Mouse (Mus musculus) effector memory CD4-positive, alpha-beta T cell, adult 7 months (primary cell): ENCODE results near the gene Olfr1451. TPM values are rescaled to one million over a fixed set of nuclear protein-coding genes. Genes with fewer than 3 reads are reported as not detected.

ENCODE experiments used
- polyA plus RNA-seq: library from polyadenylated mRNA; unstranded; fragments of 100-300 nt; shearing (Covaris generic); gene quantifications from one replicate; pipeline ENCODE4 v1.2.1, GENCODE M21; 2017

Gene Olfr1451
- 0.37 TPM for polyA plus RNA-seq

DNA sequence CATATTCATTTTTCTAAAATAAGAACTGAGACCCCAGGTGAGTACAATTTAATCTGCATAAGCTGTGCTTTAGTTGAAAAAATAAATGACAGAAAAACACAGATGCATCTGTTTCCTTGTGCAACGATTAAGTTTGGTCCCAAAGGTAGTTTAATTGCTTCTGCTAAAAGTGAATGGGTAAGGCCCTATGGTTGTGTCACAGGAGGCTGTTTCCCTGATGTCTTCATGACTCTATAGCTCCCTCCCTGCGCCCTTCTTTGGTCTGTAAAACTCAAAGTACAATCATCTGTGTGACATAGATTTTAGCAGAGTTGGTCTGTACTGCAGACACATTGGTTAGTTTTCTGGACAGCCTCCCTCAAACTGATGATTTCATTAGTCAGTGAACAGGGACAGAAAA is at the start of gene Olfr1451:
Olfr1451 (plus strand) TSS at position 301 of the 400 bp plus-strand sequence.

DNA sequence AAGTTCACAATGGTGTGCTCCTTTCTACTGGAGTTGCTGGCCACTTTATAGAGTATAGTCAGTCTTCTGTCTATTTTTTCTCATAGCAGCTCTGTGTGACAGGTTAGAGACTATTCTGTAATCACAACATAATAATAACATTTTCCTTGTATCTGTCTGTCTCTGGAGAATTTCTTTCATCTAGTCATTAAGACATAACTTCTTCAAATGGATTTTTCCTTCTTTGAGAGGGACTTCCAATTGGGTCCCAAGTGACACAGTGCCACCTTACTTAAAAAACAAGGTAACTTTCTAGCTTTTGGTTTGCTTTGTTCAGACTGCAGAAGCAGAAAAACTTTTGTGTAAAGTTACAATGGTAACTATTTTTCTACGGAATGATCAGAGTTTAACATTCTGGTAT is 44.9 kb upstream of the Olfr1451 start, which contains the start of gene Olfr1450:
Olfr1450 (plus strand) TSS at position 301 of the 400 bp plus-strand sequence.

DNA sequence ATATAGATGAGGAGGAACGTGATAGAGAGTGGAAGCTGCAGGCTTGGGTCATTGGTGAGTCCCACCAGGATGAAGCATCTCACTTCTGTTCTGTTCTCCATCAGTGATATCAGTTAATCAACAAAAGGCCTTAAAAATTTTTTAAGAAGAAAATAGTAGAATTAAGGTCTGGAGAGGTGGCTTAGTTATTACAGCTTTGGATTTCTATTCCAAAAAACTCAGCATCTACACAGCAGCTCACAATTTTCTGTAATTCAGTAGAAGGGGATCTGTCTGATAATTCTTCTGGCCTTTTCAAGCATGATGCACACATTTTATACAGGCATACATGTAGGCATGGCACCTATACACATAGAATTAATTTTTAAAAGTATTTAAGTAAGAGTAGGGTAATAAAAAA is 33.4 kb downstream of the Olfr1451 start, which contains the start of gene Olfr1453:
Olfr1453 (minus strand) TSS at position 101 of the 400 bp plus-strand sequence.

Other genes with a start within 250 kb of the Olfr1451 start
- gene Cntf, start 229.4 kb upstream of the Olfr1451 start, polyA plus RNA-seq: not detected
- 18.8 TPM for gene Zfp91, start 198.9 kb upstream of the Olfr1451 start, polyA plus RNA-seq
- 375 TPM for gene Lpxn, start 198.8 kb upstream of the Olfr1451 start, polyA plus RNA-seq
- gene Gm5244, start 148.3 kb upstream of the Olfr1451 start, polyA plus RNA-seq: not detected
- not detected for gene Olfr1444, start 137.7 kb upstream of the Olfr1451 start, polyA plus RNA-seq
- not detected for gene Olfr1445, start 111.2 kb upstream of the Olfr1451 start, polyA plus RNA-seq
- 0.37 TPM for gene Olfr1446, start 101.5 kb upstream of the Olfr1451 start, polyA plus RNA-seq
- not detected for gene Olfr1447, start 91.3 kb upstream of the Olfr1451 start, polyA plus RNA-seq
- gene Olfr1448, start 70.6 kb upstream of the Olfr1451 start, polyA plus RNA-seq: 0.10 TPM
- gene Olfr1449, start 64.2 kb upstream of the Olfr1451 start, polyA plus RNA-seq: not detected
- not detected for gene Olfr1450, start 44.8 kb upstream of the Olfr1451 start, polyA plus RNA-seq
- gene Olfr1453, start 33.3 kb downstream of the Olfr1451 start, polyA plus RNA-seq: not detected
- not detected for gene Olfr1454, start 65.6 kb downstream of the Olfr1451 start, polyA plus RNA-seq
- gene Olfr1457, start 102.9 kb downstream of the Olfr1451 start, polyA plus RNA-seq: 0.83 TPM
- gene Olfr1458, start 111.8 kb downstream of the Olfr1451 start, polyA plus RNA-seq: not detected
- gene Olfr1459, start 154.5 kb downstream of the Olfr1451 start, polyA plus RNA-seq: 0.17 TPM
- gene Olfr1461, start 168.0 kb downstream of the Olfr1451 start, polyA plus RNA-seq: not detected
- not detected for gene Olfr1462, start 190.7 kb downstream of the Olfr1451 start, polyA plus RNA-seq
- not detected for gene Olfr1463, start 236.3 kb downstream of the Olfr1451 start, polyA plus RNA-seq